Mouse (Mus musculus) neural tube, embryonic 13.5 days (tissue): Measurements from ENCODE around the gene Thoc3. TPM values are rescaled to one million over a fixed set of nuclear protein-coding genes. Genes with fewer than 3 reads are reported as not detected.

Source experiments
- polyA plus RNA-seq: library from polyadenylated mRNA; unstranded; fragments of >200 nt; fragmentation: Nextera tagmentation; extraction: Ambion mirVana; gene quantifications from 2 replicates; pipeline ENCODE4 v1.2.1, GENCODE M21; 2015

The Thoc3 gene
- polyA plus RNA-seq, 1 experiment from 2014 or later: 89.6 TPM

Other genes starting within 250 kb of the Thoc3 start
- 13.8 and 14.7 TPM in 2 replicates for gene Cplx2, start 97.5 kb downstream of the Thoc3 start, polyA plus RNA-seq
- 17.7 and 20.3 TPM in 2 replicates for gene Simc1, start 34.9 kb upstream of the Thoc3 start, polyA plus RNA-seq
- 246 and 252 TPM in 2 replicates for gene 4833439L19Rik, start 96.6 kb upstream of the Thoc3 start, polyA plus RNA-seq
- gene Arl10, start 106.2 kb upstream of the Thoc3 start, polyA plus RNA-seq: 65.8 and 67.0 TPM in 2 replicates
- 56.0 and 67.5 TPM in 2 replicates for gene Nop16, start 121.2 kb upstream of the Thoc3 start, polyA plus RNA-seq
- gene Higd2a, start 121.4 kb upstream of the Thoc3 start, polyA plus RNA-seq: 216 and 245 TPM in 2 replicates
- gene Cltb, start 142.5 kb upstream of the Thoc3 start, polyA plus RNA-seq: 137 and 142 TPM in 2 replicates
- gene Faf2, start 152.9 kb upstream of the Thoc3 start, polyA plus RNA-seq: 64.5 and 67.7 TPM in 2 replicates
- 84.2 and 92.9 TPM in 2 replicates for gene Rnf44, start 225.1 kb upstream of the Thoc3 start, polyA plus RNA-seq
- 0.06 and 0.07 TPM in 2 replicates for gene Cdhr2, start 232.6 kb upstream of the Thoc3 start, polyA plus RNA-seq